Mouse (Mus musculus): ENCODE measurements around the gene Akap8.

DNA sequence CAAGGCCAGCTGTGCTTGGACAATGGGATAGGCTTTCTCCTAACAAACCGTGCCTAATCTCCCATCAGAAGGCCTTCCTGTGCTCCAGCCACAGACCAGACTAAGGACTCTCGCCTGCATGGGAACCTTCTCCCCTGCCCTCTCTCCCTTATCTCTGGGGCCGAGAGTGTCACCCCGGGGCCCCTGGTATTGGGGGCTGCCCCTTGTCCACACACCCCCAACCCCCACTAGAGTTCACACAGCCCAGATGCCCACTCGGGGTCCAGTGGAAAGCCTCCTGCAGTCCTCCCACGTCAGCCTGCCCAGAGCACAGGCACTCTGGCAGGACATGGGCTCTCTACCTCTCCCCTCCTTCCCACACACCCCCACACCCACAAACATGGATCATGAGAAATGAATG, 63.1 kb downstream of the Akap8 start:
- no peak for TF ChIP-seq CTCF (conservative IDR thresholded peaks at IDR 0.05; ENCODE audit: low read length)
- no peak for TF ChIP-seq POU5F1 (IDR thresholded peaks at IDR 0.05; ENCODE audit: borderline replicate concordance, low read length)

Measured in E14TG2a.4 (cell line).